Mouse (Mus musculus): ENCODE results near the gene Gm45837. TPM values are rescaled to one million over a fixed set of nuclear protein-coding genes. Genes with fewer than 3 reads are reported as not detected.

Gm45837 gene
- total RNA-seq, 1 experiment from 2014 or later: not detected

DNA sequence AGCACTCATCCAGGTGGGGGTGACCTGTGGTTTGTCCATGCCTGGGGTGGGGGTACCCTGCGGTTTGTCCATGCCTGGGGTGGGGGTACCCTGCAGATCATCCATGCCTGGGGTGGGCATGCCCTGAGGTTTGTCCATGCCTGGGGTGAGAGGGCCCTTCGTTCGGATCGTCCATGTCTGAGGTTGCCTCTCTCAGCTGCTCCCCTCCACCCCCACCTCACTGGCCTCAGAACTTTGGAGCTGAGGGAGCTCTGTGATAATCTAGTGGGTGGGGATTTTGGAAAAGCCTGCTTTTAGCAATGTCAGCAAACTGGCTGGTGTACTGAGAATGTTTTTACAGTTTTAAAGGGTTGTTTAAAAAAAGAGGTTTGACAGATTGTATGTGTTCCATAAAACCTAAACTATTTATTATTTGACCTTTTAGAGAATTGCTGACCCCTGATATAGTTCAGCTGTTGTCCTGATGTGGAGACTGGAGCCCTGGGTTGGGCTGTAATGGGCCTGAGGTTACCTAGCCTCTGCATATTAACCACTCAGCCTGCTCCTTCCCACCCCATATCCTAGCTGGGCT is 18.7 kb upstream of the Gm45837 start:
- DNase-seq: no peak

DNA sequence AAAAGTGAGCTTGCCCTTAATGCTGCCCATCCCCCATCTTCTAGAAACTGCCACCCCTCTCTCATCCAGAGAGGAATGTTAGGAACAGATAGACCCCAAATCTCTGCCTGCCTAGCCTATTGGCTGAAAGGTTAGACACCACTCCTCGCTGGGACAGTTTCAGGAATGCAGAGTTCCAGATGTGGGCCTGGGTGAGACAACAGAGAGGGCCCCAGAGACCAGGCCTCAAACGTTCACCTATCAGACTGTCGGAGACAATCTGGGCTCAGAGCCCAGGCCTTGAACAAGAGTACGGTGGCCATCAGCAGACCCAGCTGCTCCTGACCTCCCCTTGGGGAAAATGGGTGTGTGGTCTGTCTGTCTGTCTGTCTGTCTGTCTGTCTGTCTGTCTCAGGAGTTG is 17.7 kb upstream of the Gm45837 start:
- DNase-seq: no peak

DNA sequence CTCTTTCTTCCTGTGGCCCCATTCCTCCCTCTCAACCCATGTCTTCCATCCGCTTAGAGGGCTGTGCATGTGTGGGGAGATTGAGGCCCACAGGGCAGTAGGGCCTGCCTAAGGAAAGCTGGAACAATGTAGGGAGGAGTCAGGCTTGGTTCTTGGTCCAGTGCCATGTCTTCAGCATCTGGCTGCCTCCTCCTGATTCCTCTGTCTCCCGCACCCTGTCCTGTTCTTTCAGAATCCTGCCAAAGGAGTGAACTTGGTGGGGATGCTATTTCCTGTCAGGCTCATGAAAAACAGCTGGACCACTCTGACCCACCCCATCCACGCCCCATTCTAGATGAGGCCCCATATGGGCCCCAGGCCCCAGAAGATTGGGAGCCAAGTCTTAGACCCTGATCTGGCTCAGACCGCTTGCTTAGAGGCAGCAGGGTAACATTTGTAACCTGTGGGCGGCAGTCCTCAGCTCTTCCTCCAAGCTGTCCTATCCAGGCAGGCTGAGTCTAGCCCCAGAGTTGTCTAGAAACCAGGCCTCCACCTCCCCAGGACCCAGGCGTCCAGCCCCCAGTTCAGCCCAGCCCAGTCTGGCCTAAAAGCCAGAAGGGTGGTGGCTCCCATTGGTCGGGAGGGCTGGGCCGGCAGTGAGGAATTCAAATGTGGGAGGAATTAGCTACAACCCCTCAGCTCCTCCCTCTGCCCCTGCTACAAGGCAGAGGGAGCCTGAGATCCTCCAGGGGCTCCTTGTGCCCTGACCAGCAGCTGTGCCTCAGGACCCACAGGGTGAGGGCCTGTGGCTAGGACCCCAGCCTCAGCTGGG is 16.8 kb upstream of the Gm45837 start:
- DNase-seq: peak; percentile 44

DNA sequence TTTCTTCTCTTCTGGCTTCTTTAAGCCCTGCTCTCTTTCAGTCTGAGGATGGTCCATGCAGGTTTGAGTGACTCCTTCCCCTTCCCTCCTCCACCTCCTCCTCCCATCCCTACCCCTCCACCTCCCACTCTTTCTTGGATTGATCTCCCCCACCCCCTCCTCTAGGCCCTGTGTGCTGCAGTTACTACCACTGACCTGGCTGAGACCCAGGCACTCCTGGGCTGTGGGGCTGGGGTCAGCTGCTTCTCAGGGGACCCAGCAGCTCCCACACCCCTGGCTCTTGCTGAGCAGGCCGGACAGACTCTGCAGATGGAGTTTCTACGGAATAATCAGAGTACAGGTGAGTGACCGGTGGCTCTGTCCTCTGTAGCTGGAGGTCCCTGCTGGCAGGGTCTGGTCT is 16.1 kb upstream of the Gm45837 start:
- DNase-seq: no peak

DNA sequence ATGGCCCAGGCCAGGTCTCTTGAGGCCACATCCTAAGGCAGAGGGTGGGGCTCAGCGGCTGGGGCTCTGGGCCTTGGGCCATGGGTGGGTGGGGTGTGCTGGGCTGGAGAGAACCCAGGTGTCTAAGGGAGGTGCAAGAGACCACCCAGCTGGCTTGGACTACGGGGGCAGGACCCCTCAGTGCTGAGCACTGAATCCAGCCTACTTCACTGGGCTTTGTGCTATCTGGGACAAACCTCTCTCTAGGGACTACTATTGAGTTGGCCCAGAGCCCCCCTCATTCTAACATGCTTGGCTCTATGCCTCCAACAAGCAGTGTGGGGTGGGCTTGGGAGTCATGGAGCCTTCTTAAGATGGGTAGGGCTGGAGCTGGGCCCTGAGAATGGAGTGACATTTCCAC is 15.2 kb upstream of the Gm45837 start:
- DNase-seq: no peak

DNA sequence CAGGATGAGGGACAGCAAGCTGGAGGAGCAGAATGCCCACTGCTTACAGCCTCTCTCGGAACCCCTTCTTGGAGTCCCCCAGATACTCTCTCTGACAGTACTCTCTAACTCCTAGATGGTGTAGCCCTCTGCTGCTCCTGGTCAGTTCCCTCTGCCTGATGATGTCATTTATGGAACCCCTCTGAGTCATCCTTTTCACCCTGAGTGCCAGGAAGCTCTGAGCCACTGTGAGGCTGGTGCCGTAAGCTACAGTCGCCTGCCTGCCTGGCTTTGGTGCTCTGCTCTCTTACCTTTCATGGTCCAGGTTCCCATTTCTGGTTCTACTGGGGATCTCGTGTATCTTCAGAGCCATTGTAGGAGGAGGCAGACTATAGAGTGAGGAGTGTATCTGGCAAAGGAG is 13.5 kb upstream of the Gm45837 start:
- DNase-seq: peak; percentile 46

DNA sequence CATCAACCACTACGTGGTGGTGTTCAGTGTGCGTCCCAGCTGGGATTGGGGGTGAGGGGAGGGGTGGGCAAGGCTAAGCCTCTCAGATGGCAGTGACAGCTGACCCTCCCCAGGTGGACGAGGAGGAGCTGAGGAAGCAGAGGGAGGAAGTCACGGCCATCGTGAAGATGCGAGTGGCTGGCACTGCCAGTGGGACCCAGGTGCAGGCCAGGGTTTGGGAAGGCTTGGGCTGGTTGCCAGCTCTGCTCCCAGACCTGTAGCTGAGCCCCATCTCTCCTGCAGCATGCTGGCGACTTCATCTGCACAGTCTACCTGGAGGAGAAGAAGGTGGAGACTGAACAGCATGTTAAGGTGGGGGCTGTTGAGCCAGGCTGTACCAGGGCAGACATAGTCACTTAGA is 9.2 kb upstream of the Gm45837 start:
- no peak for DNase-seq

DNA sequence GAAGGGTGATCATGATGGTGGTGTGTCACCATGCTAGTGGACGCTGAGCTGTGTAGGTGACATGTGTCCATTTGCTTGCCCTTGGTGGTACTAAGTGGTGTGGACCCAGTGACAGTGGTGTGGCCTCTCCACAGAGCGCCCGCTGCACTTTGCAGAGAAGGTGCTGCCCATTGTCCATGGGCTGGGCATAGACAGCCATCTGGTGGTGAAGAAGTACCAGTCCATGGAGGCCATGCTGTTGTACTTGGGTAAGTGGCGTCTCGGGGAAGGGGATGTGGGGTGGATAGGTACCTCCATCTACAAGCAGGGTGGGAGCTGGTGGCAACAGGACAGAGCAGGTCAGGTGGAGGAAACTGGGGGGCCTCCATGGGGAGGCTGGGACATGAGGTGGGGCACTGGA is 6.9 kb upstream of the Gm45837 start:
- DNase-seq: no peak

DNA sequence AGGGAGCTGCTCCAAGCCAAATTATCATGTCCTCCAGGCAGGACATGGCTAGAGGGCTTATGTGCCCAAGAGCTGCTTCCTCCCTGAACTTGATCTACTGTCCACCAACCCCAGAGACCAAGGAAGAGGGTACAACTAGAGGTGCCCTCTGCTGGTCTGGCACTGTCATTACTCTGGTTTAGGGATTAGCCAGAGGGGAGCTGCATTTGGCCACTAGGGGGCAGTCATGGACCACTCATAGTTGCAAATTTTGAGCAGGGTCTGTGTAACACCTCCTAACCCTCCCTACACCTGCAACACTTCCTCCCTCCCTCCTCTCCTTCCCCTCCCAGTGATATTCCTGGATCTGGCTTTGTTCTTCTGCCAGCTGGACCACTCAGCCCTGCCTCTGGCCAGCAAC is 2.1 kb downstream of the Gm45837 start:
- DNase-seq: peak; percentile 93

DNA sequence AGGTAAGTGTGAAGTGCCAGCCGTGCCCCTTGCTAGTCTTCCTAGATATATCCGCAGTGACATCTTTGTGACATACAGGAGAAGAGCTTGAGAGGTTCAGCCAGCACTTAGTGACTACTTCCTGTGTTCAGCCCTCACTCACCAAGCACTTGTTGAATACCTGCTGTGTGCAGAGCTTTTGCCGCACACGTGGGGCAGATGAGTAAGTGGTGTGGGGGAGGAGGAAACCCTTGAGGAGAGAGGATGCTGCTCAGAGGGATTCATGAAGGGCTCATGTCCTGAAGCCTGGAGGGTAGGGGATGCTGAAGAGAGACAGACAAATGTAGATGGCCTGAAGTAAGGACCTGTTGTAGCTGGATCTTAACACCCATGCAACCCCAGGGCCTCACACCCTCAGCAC is 3.5 kb downstream of the Gm45837 start:
- DNase-seq: no peak

DNA sequence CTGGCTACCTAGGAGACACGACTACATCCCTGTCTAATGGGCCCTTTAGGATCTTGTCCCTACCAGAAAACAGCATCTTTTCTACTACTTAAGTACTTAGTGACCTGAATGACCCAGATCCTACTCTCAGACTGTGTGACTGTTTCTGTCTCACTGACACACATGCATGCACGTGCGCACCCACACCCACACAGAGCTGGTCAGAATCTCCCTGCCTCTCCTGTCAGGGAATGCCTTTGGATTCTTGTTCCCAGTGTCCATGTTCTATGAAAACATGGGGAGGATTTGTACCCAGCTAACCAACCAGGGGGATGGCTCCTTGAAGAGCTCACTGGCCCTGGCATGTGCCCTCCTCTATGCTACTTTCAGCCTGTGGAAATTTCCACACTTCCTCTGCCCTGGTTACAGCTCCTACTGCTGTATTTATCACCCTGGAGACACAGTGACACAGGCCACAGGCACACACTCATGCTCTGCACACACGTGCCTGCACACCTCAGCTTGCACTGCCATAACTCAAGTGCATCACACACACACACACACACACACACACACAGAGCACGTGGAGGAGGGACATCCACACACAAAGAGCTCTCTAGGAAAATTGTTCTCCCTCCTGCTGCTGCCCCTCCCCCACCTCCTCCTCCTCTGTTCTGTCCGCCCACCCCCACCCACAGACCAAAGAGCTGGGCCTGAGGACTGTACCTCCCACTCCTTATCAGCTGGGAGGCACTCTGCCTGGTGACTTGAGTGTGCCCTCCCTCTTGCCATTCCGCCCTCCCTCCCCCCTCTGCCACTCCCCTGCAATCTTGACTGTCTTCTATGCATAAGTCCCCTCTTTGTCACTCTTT is 4.2 kb downstream of the Gm45837 start:
- DNase-seq: peak; percentile 54

DNA sequence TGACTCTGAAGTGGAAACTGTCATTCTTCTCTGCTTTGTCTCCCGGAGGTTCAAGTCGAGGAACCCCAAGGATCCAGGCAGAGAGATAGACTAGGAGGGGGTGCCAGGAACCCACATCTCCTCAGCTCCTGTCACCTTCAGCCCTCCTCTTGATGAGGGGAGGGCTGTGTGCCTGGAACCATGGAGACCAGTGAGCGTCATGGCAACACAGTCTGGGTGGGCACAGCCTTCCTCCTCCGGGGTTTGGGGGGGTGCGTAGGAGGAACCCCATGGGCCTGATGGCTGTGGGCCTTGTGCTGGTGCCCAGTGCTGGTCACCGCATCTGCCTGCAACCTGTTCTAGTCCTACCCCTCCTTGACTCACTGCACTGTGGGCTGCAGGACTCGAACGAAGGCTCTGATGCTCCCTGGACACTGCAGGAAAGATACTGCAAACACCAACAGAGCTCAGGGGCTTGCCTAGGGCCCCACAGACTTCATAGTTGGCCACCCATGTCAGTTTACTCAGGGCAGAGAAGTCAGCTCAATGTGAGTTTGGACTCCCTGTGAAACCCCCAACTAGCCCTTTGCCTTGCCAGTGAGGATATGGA is 4.9 kb downstream of the Gm45837 start:
- DNase-seq: no peak

DNA sequence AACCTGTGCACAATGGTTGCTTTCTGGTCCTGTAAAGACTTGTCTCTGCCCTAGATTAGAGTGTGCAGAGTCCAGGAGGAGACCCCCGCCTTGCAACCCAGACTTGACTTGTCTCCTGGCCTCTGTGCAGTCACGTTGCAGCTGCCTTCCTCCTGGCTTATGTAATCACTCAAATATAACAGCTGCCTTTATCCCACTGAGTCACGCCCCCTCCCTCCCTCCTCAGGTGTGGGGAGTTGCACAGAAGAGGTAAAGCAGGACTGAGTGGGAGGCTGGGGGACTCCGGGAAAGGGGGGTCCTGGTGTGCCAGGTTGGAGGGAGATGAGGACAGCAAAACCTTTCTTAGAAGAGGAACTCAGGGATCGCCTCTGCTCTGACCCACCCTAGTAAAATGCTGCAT is 5.7 kb downstream of the Gm45837 start:
- no peak for DNase-seq

DNA sequence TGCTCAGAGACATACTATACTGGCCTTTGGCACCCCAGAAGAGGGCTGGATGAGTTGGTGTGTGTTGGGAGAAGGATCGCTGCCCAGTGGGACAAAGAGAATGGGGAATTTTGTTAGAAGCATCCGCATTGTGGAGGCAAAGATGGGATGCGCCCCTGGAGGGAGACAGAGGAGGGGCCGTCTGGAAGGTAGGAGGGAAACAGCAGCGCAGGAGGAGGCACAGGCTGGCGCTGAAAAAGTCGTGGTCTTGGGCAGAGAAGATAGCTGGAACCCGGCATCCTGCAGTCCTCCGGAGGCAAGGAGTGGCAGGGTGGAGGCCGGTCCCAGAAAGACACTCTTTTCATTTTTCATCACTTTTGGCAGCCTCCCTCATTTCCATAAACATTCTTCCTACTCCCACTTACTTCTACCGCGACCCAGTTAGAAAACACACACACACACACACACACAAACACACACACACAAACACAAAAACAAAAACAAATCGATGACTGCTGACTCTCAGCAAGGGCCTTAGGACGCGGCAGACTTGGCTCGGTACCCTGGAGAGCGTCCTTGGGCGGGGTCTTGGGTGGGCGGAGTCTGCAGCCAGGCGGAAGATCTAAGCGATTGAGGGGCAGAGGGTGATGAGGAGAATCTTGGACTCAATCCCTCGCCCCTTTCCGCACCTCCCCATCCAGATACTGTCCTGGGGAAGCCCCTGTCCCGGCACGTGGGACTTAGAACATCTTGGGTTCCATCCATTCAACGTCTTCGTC is 8.5 kb downstream of the Gm45837 start:
- peak; percentile 47 for DNase-seq

DNA sequence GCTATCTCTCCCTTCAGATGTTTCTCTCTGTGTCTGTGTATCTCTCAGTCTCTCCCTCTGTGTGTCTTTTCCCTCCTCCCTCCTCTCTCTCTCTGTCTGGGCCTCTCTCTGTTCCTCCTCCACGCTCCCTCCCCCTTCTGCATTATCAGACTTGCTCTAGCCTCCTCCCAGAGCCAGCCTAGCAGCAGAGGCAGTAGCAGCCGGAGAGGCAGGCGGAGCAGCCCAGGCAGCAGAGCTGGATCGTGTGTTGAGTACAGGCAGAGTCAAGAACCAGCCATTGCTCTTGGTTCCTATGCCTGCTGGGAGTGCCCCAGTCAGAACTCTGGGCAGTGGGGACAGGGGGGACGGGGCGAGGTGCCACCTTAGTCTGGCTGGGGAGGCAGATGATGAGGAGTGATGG is 10.8 kb downstream of the Gm45837 start, which contains the start of gene Pde2a:
Gene Pde2a, plus strand, starts transcription at position 163 of the 400 bp plus-strand sequence.
- no peak for DNase-seq

DNA sequence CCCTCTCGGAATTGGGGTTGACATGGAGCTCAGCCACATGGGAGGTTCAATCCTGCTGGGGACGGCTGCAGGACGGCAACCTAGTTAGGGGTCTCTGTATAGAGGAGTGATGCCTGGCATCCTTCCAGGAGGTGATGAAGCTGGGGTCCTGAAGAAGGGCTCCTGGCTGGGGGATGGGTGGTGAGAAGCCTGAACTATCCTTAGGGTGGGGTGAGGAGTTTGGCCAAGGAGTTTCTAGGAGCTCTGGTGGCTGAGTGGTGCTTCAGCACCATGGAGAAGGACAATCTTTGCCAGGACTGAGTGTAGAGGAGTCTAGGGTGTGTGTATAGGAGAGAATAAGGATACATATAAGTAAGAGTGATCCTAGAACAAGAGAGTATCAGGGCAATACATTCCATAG is 11.4 kb downstream of the Gm45837 start:
- DNase-seq: peak; percentile 54

DNA sequence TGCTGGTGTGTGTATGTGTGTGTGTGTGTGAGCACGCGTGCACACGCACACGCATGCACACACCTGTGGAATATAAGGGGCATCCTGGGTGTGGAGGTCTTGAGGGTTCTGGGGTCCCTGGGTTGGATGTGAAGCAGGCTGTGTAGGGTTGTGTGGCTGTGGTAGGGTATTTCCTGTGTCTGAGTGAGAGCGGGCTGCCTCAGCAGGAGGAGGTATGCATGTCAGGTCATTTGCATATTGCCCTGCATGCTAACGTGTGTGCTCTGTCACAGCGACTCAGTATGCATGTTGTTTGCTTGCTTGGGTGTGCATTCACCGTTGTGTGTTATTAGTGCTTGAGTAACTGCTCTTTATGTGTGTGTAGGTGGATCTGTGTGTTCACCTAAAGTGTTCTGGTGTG is 12.0 kb downstream of the Gm45837 start:
- DNase-seq: no peak

DNA sequence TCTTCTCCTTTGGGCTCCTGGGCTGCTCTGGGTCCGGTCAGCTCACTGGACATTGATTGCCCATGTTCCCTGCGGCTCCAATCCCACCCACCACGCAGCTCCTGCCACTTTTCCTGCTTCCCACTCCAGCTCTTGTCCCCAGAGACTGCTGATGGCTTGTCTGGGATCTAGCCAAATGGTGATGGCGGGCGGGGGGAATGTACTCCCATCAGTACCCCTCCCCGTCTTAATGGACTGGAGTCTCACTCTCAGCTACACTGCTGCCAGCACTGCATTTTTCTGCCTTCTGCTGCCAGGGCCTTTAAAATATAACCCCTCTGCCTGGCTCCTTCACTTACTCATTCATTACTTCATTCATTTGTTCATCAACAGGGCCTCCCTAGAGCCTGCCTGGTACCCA is 13.3 kb downstream of the Gm45837 start:
- no peak for DNase-seq

DNA sequence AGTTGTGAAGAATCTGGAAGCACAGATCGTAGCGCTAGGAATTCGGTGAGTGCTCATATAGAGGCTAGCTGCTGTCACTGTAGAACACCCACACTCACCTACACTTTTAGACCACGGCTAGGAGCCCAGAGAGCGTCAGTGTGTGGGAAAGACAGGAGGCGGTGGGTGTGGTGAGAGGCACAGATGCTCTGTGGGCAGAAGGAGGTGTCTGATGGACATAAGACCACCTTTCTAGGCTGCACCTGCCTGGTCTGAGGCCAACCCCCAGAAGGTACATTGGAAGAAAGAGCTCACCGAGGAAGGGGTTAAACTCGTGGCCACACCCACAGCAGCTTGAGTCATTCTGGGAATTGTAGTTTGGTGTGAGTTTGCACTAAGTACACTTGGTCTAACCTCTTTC is 16.0 kb downstream of the Gm45837 start:
- DNase-seq: no peak

DNA sequence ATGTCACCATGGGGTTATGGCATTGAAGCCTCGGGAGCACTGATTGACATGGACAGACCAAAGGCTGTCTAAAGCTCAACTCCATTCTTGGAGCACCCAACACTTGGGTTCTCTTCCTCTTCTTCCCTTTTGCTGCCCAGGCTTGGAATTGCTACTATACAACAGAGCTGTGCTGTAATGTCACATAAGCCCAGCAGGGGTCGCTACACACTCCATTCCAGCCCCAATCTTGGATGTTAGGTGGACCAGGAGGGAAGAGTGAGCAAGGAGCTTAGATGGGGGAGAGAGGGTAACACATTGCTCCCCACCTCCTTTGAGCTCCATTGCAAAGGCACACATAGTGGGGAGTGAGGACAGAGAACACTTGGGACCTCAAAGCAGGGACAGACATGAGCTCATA is 17.1 kb downstream of the Gm45837 start:
- DNase-seq: peak; percentile 75

DNA sequence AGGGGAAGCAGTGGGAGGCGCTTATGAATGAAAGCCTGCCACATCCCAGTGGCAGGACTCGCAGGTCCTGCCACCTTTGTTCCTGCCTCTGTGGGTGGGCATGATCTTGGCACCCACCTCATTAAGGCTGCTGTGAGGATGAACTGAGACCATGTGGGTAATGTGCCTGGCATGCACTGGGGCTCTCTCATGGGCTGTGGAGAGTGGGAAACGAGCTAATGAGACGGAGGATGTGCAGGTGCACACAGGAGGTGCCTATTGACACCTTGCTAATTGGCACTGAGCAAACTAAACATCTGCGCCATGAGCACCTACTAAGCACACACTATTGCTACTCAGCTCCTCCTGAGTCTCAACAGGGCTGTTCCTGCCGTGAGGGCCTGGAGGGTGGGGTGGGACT is 24.4 kb downstream of the Gm45837 start:
- DNase-seq: no peak

DNA sequence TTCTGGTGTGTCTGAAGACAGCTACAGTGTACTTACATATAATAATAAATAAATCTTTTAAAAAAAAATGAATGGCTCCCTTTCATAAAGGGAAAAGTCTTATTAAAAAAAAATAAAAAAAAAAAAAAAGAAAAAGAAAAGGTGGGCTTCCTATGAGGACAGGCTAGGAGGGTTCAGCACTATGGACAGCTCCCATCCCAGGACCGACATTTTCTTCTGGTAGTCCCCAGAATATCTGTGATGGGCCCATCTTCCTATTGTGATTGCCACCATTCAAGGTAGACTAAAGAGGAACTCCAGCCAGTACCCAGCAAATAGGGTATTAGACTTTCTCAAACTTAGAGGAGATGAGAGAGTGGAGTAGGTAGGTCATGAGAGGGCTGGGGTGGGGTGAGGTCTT is 27.2 kb downstream of the Gm45837 start:
- DNase-seq: peak; percentile 48
